Mouse (Mus musculus) heart, embryonic 11.5 days (tissue): ENCODE data around the gene Meaf6. TPM values are rescaled to one million over a fixed set of nuclear protein-coding genes. Genes with fewer than 3 reads are reported as not detected.

ENCODE experiments used
- ATAC-seq: fragments of 200-750 bp; cut with Nextera tagmentation; replicated peaks from 2 replicates; pipeline ENCODE4 v1.8.0; 2017; ENCODE audit warnings: moderate library complexity; ENCODE audit not compliant: insufficient number of reproducible peaks, low FRiP score, low TSS enrichment
- H3K27ac ChIP-seq: fragments of 300-500 bp; sonication (generic); 2 replicates; pipeline ENCODE4 v1.5.1; 2014; ENCODE audit warnings: mild to moderate bottlenecking, low read depth, low read length
- H3K27me3 ChIP-seq: fragments of 300-500 bp; sonication (generic); 2 replicates; pipeline ENCODE4 v1.6.1; 2014; ENCODE audit warnings: mild to moderate bottlenecking, low read length, mixed read lengths; ENCODE audit not compliant: control insufficient read depth, insufficient read depth
- H3K36me3 ChIP-seq: fragments of 300-500 bp; sonication (generic); 2 replicates; pipeline ENCODE4 v1.6.1; 2014; ENCODE audit warnings: mild to moderate bottlenecking, low read length, moderate library complexity, mixed read lengths; ENCODE audit not compliant: control insufficient read depth, insufficient read depth
- H3K4me1 ChIP-seq: fragments of 300-500 bp; sonication (generic); 2 replicates; pipeline ENCODE4 v1.6.1; 2014; ENCODE audit warnings: low read length; ENCODE audit not compliant: control insufficient read depth, insufficient read depth
- H3K4me2 ChIP-seq: fragments of 300-500 bp; sonication (generic); 2 replicates; pipeline ENCODE4 v1.6.1; 2014; ENCODE audit warnings: mild to moderate bottlenecking, moderate library complexity
- H3K4me3 ChIP-seq: fragments of 300-500 bp; sonication (generic); 2 replicates; pipeline ENCODE4 v1.5.1; 2014; ENCODE audit warnings: low read depth, low read length
- H3K9ac ChIP-seq: fragments of 300-500 bp; sonication (generic); 2 replicates; pipeline ENCODE4 v1.6.1; 2014; ENCODE audit warnings: mild to moderate bottlenecking, low read depth, low read length, moderate library complexity
- H3K9me3 ChIP-seq: fragments of 300-500 bp; sonication (generic); replicated peaks from 2 replicates; pipeline ENCODE4 v1.6.1; 2016; ENCODE audit warnings: low read length; ENCODE audit not compliant: control insufficient read depth
- WGBS: fragments of 180-500 bp; shearing (Covaris S2); extraction: QIAGEN DNeasy Blood & Tissue Kit; methylation state at CpG from one replicate; pipeline ENCODE4 v1.1.7; 2014; ENCODE audit not compliant: insufficient replicate concordance; 5-methylcytosine and 5-hydroxymethylcytosine counted together
- polyA plus RNA-seq: library from polyadenylated mRNA; unstranded; fragments of >200 nt; fragmentation: Nextera tagmentation; extraction: Ambion mirVana; gene quantifications from 2 replicates; pipeline ENCODE4 v1.2.1, GENCODE M21; 2014

Gene Meaf6
- polyA plus RNA-seq = 53.4 and 55.4 TPM in 2 replicates

DNA sequence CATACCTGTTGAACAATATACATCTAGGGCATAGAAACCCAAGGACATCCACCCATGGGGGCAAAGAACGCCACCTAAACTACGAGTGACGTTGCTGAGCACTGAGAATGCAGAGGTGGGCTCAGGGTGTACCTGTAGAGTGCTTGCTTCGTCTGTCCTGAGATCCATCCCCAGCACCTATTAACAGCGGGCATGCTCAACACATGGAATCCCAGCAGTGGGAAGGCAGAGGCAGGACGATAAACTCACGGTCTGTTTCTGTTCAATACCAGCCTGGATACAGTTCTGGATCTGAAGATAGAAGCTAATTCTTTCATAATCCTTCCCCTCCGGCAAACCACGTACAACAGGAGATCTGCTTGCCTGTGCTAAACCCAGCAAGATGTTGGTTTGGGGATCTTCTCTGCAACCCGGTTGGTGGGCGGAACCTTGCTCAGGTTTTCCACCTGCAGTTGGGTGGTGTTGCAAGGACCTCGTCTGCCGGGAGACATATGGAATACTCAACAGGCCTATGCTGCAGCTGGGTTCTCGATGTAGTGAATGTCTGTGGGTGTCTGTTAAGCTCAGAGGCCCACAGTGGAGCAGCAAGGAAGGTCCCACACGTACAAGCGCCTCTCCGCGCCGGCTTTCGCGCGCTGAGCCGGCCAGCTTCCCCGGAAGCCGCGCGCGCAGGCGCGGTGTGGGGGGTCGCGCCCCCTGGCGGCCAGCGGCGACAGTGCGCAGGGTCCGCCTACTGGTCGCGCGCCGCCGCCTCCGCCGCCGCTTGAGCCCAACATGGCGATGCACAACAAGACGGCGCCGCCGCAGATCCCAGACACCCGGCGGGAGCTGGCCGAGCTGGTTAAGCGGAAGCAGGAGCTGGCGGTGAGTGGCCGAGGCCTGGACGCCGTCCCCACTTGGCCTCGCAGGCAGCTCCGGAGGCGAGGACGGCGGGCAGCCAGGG is at the start of gene Meaf6:
Gene Meaf6 (plus strand): TSS at position 732 of the 943 bp plus-strand sequence.
- peaks cover 5% of the 10 kb centered on the region; the same call in 1 of the 2 replicates for H3K4me1 ChIP-seq
- ATAC-seq = peak; percentile 88
- H3K27ac ChIP-seq = peak within 1 kb of the TSS; percentile 98
- peak within 1 kb of the TSS; percentile 93 for H3K9ac ChIP-seq
- peak within 1 kb of the TSS; percentile 87 for H3K4me3 ChIP-seq
- 3% methylated on average over 57 of the region's 63 CpGs for WGBS
- H3K4me2 ChIP-seq = peak within 1 kb of the TSS; percentile 81
- H3K36me3 ChIP-seq = peaks cover 6% of the 10 kb centered on the region
- no peaks in the 10 kb centered on the region for H3K27me3 ChIP-seq
- H3K9me3 ChIP-seq = no peaks in the 10 kb centered on the region

DNA sequence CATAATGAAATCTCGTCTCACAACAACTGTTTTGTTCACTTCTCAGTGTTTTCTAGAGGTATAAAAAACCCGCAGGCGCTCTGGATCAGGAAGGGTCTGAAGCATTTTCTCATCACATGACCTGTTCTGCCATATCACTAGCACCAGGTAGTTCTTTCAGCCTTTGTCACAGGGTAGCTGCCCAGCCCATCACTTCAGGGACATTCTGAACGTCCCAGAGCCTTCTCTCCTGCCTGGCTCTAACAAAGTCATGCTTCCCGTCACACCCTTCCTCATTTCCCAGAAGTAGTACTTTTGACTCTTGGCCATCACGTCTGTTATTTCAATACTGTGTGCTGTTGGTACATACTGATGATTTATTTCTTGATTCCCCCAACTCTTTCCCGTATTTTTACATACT is 40.5 kb upstream of the Meaf6 start:
- Histone ChIP-seq H3K36me3 (peaks cover 38% of the 10 kb centered on the region), H3K9ac (no peak overlapping the region), H3K9me3 (no peaks in the 10 kb centered on the region), H3K27me3 (no peaks in the 10 kb centered on the region), H3K4me2 (no peak overlapping the region), H3K4me1 (no peaks in the 10 kb centered on the region), H3K27ac (no peak overlapping the region), H3K4me3 (no peak overlapping the region)
- ATAC-seq = no peak
- 83% methylated on average over 7 of the region's 7 CpGs for WGBS

DNA sequence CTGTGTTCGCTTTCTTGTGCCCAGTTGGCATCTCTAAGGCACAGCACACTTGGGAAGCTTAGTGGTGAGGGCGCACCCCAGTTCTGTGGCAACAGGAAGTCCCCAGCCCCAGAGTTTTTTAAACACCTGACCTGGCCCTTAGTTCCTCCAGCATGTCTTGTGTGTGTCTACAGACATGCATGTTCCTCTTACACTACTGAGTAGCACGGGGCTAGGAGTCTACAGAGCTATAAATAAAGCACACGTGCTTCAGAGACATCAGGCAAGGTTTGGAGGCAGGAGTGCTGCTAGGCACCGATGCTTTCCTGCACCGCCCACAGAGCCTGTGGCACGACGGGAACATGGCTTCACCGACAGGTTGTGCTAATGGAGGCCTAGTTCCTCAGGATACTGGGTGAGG is 29.5 kb upstream of the Meaf6 start:
- H3K27ac ChIP-seq = no peak overlapping the region
- ATAC-seq = no peak
- H3K9ac ChIP-seq = no peak overlapping the region
- peaks cover 14% of the 10 kb centered on the region for H3K4me1 ChIP-seq
- no peaks in the 10 kb centered on the region for H3K27me3 ChIP-seq
- H3K36me3 ChIP-seq = peaks cover 15% of the 10 kb centered on the region
- WGBS = 73% methylated on average over 9 of the region's 9 CpGs
- no peak overlapping the region for H3K4me3 ChIP-seq
- no peaks in the 10 kb centered on the region for H3K9me3 ChIP-seq
- no peak overlapping the region for H3K4me2 ChIP-seq

DNA sequence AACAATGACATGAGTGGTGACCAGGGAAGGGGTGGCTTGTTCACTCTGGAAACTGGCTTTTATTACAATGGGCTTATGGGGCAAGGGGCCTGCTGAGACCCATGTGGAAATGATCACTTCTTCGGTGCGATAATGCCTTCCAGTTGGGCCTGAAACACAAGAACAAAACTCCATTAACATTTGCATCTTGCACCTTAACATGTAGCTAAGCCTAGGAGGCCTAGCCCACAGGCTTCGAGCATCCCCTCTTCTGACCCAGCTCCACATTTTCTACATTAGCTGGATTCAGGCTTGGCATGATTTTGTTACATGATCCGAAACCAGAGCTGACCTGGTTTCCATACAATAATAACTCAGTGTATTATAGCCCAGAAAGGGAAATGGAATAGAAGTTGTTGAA is 28.5 kb upstream of the Meaf6 start:
- Histone ChIP-seq H3K27ac (no peak overlapping the region), H3K27me3 (no peaks in the 10 kb centered on the region), H3K4me3 (no peak overlapping the region), H3K4me2 (no peak overlapping the region), H3K9me3 (no peaks in the 10 kb centered on the region), H3K9ac (no peak overlapping the region), H3K4me1 (peaks cover 14% of the 10 kb centered on the region), H3K36me3 (peaks cover 15% of the 10 kb centered on the region)
- no peak for ATAC-seq
- 89% methylated on average over 4 of the region's 4 CpGs for WGBS

DNA sequence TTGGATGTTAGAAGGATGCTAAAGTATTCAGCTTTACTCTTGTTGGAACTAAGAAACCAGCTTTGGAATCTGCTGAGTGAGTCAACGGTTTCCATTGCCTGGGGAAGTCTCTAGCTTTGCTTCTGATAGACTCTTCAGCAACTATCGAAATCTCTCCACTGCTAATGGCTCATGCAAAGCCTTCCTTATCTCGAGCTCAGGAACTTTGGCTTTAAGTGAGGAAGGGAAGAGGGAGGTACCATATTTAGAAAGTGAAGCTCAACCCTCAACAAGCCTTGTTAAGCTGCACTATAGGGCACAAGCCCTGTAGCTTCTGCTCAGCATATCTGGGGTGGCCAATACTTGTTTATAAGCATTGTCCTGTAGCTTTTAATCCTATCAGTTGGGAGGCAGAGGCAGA is 27.7 kb upstream of the Meaf6 start:
- Histone ChIP-seq H3K27ac (peak overlapping the region; percentile 62; the same call in 1 of the 2 replicates), H3K36me3 (peaks cover 15% of the 10 kb centered on the region), H3K27me3 (no peaks in the 10 kb centered on the region), H3K9ac (no peak overlapping the region), H3K4me1 (peaks cover 14% of the 10 kb centered on the region), H3K4me3 (no peak overlapping the region), H3K9me3 (no peaks in the 10 kb centered on the region), H3K4me2 (peak overlapping the region; percentile 9)
- ATAC-seq = peak; percentile 52; the same call in 1 of the 2 replicates
- 5% methylated on average over 3 of the region's 3 CpGs for WGBS

DNA sequence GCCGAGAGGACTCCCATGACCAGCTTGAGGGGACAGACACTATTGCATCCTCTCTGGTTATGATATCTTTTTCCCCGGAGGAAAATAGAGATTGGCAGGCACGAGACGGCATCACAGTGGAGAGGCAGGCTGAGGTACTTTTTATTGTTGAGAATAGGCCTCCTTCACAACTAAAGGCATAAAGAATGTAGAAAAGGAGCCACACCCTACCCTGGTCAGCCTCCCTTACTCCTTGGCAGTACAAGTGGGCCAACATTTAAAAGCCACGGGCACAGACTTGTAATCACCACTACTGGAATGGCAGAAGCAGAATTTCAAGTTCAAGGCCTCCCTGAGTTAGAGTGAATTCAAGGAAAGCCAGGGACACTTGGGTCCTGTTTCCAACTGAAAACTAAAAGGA is 26.9 kb upstream of the Meaf6 start:
- 31% methylated on average over 5 of the region's 5 CpGs for WGBS
- ATAC-seq = no peak
- peaks cover 14% of the 10 kb centered on the region for H3K4me1 ChIP-seq
- no peaks in the 10 kb centered on the region for H3K27me3 ChIP-seq
- no peak overlapping the region for H3K27ac ChIP-seq
- no peak overlapping the region for H3K4me2 ChIP-seq
- no peak overlapping the region for H3K4me3 ChIP-seq
- H3K9me3 ChIP-seq = no peaks in the 10 kb centered on the region
- H3K9ac ChIP-seq = no peak overlapping the region
- H3K36me3 ChIP-seq = peaks cover 12% of the 10 kb centered on the region

DNA sequence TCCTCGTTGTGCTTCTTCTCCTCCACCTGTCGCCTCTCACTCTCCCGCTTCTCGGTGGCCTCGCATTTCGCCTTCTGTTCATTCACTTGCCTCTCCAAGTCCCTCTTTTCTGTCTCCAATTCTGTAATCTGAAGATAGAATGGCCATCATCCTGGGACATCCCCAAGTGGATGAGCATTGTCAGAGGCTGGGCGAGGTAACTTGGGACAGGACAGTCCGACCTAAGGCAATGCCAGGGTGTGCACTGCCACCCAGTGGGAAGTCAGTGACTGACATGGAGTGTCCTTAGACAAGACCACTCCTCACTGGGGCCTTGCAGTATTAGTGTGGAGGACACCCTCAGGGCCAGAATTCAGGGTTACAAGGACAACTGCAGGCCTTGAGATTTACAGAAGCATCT is 25.9 kb upstream of the Meaf6 start:
- H3K4me2 ChIP-seq = peak overlapping the region; percentile 54
- 4% methylated on average over 8 of the region's 8 CpGs for WGBS
- H3K9me3 ChIP-seq = no peaks in the 10 kb centered on the region
- peaks cover 12% of the 10 kb centered on the region for H3K36me3 ChIP-seq
- H3K4me1 ChIP-seq = peaks cover 14% of the 10 kb centered on the region
- no peaks in the 10 kb centered on the region; the same call in 1 of the 2 replicates for H3K27me3 ChIP-seq
- H3K9ac ChIP-seq = 0 out of 2 replicates have a peak overlapping the region, but pooled peaks have one; percentile 28
- H3K27ac ChIP-seq = no peak overlapping the region
- no peak; the same call in 1 of the 2 replicates for ATAC-seq
- peak overlapping the region; percentile 25; the same call in 1 of the 2 replicates for H3K4me3 ChIP-seq

DNA sequence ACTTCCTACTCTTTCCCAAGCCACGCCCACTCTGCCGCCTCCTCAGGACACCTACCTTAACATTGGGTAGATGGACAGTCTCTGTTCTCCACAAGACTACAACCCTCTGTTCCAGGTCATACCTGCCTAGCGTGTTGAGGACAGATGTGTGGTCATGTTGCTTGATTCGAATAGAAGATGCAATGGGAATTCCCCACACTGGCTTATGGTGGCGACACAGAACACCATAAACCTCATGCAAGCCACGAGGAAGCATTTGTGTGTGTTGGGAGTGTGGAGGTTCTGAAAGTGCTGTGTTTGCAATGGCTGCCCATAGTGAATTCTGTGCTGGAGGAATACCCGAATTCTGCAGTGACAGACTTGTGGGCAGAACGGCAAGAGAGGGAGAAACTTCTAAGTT is 21.1 kb upstream of the Meaf6 start:
- ATAC-seq = no peak
- Histone ChIP-seq H3K27me3 (peaks cover 2% of the 10 kb centered on the region; the same call in 1 of the 2 replicates), H3K4me1 (peaks cover 8% of the 10 kb centered on the region; the same call in 1 of the 2 replicates), H3K4me2 (no peak overlapping the region), H3K4me3 (no peak overlapping the region), H3K27ac (no peak overlapping the region), H3K36me3 (peaks cover 4% of the 10 kb centered on the region; the same call in 1 of the 2 replicates), H3K9ac (no peak overlapping the region), H3K9me3 (no peaks in the 10 kb centered on the region)
- WGBS = 67% methylated on average over 8 of the region's 8 CpGs
